Mouse (Mus musculus) hindlimb bud, embryonic 11.5 days (tissue): ENCODE results near the gene Grb2.

ENCODE experiments used
- DNase-seq: peaks from one replicate; pipeline ENCODE4 v3.0.0-alpha.2; 2012; ENCODE audit warnings: low read depth, low spot score; ENCODE audit errors: extremely low spot score

Grb2 gene

DNA sequence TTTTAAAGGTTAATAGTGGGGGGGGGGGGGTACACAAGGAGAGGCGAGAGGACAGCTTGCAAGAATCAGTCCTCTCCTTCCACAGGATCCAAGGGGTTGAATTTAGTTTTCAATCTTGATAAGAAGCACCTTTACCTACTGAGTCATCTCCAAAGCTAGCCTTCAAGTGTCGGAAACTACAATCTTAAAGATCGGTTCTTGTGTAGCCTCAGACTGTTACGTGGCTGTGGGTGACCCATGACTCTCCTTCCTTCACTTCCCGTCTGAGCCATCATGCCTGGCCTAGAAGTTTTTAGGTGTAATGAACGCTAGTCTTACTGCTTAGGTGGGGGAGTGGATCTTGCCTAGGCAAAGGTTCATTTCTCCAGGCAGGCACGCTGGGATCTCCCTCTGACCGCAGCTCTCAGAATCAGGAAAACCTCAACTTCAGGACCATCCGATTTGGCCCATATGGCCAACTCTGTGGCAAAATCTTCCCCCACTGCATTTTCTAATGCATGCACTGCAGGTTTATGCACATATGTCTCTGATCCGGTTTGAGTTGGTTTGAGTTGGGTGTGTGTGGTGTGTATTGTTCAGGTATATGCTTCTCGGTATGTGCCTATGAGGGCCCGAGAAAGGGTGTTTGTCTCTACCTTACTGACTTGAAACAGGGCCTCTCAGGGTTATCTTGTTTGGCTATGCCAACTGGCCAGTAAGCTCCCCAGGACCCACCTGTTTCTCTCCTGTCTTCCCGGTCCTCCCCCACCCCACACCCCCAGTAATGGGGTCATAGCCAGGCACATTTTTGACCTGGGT is 78.5 kb downstream of the Grb2 start:
- DNase-seq = no peak

DNA sequence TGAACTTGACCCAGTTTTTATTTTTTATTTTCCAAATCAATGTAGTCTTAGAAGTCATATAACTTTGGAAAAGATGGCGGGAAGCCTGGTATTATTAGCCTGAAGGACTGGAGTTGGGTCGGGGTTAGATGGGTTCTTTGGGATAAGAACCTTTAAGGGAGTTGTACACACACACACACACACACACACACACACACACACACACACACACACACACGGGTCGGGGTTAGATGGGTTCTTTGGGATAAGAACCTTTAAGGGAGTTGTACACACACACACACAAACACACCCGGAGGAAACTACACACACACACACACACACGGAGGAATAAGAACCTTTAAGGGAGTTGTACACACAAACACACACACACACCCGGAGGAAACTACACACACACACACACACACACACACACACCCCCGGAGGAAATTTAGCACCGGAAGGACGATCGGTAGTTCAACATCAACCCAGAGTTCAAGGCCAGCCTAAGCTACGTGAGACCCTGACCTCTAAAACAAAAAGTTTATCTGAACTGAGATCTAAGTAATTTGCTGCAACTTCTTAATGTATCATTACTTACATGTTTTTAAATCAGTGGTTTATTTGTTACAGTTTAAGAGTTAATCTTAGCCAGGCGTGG is 79.8 kb downstream of the Grb2 start:
- no peak for DNase-seq

DNA sequence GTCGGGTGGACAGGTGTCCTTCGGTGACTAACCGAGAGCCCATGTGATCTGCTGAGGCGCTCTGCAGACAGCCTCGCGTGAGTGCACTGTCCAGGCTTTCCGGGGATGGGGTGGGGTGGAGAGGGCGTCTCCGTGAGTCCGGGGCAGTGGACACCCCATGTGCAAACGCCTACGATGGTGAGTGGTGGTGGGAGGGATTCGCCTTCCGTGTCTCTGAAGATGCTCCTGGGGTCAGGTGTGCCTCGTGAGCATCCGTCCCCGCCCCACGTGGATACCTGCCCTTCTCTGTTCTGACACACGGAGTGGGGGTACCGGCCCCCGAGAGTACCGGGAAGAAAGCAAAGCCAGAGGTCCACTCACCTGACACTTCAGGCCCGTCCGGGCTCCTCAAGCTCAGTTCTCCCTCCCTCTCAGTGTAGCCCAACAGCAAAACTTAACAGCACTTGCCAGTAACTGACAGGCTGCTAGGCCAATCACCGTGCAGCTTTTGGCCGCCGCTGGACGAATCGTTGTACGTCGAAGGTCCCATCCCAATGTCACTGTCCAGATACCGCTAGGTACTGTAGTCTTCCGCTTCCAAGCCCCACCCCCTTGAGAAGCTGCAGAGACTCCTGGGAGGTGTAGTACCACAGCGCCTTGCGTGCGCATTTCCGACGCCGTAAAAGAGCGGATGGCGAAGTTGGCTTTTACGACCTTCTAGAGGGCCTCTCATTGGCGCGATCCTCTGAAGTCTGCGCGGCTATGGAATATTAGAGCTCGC is 80.5 kb downstream of the Grb2 start, which contains the start of gene Slc25a19:
TSS of gene Slc25a19 (minus strand) at position 591 of the 760 bp plus-strand sequence.
- peak; percentile 97 for DNase-seq

DNA sequence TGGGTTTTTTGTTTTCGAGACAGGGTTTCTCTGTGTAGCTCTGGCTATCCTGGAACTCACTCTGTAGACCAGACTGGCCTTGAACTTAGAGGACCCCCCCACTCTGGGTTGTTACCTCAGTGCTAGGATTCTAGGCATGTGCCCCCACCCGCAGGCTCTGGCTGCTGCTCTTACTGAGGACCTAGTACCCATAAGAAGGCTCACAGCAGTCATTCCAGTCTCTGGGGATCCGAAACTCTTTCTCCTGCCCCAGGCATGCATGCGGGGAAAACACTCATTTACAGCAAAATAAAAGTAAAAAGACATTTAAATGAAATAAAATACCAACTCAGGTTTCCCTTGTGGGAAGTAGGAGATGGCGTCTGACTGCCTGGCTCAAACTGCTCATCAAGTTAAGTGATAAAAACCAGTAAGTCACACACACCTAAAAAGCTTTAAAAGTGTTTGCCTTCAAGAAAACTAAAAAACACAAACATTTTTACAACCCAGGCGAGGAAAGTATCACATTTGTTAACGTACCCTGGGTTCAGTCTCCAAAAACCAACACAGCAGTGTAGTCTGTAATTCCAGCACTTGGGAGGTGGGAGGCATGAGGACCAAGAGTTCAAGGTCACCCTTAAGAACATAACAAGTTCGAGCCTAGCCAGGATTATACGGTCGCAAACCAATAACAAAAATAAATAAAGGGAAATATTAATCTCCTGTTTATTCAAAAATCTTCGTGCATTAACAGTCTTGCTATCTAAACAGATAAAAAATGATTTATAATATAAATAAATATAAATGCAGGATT is 81.4 kb downstream of the Grb2 start:
- DNase-seq = no peak

DNA sequence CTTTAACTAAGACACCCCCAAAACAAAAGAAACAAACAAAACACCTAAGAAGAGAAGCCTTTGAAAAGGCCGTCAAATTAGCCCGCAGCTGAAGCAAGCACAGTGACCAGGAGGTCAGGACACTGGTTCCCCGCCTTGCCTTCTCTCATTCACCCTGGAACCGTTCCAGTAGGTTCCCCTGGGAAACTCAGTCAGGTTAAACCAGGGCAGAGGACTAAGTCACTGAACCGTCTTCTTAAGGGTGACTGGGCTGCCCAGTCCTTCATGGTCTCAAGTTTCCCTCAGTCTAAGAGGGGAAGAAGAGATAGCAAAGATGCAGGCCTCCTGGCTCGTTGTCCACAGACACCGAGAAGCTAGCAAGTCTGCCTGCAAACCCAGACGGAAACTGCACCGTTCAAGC is 82.5 kb downstream of the Grb2 start:
- DNase-seq = no peak

DNA sequence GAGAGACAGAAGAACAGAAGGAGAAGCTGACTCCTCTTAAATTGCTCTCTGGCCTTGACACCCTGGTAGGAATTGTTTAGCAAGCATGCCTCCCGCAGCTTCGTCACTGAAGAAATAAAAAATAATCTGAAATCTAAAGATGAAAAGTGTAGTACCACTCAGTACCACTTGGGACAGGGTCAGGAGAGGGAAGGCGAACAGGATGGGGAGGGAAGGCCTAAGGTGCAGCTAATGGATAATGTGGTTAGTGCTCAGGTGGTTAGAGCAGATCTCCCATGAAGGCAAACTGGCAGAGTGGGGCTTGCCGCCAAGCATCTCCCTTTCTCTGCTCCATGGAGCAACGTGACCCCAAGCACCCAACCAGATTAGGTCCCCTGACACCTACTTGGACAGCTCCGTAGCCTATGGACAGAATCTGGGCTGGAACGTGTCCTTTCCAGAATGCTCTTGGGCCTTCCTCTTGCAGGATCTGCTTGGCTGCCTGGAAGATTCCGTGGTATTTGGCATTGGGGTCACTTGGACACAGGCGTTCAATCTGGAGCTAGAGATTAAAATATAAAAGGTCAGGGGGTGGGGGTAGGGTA is 84.8 kb downstream of the Grb2 start:
- DNase-seq = no peak

DNA sequence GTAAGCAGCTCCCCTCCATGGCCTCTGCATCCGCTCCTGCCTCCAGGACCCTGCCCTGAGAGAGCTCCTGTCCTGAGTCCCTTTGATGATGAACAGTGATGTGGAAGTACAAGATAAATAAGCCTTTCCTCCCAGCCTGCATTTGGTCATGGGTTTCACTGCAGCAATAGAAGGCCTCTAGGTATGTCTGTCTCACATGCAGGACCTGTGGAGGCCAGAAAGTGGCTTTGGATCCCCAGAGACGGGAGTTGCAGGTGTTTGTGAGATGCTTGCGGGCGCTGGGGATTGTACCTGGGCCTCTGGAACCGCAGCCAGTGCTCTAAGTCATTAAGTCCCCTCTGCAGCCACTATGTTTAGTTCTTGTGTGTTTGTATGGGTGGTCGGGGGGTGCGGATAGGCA is 88.4 kb downstream of the Grb2 start:
- no peak for DNase-seq

DNA sequence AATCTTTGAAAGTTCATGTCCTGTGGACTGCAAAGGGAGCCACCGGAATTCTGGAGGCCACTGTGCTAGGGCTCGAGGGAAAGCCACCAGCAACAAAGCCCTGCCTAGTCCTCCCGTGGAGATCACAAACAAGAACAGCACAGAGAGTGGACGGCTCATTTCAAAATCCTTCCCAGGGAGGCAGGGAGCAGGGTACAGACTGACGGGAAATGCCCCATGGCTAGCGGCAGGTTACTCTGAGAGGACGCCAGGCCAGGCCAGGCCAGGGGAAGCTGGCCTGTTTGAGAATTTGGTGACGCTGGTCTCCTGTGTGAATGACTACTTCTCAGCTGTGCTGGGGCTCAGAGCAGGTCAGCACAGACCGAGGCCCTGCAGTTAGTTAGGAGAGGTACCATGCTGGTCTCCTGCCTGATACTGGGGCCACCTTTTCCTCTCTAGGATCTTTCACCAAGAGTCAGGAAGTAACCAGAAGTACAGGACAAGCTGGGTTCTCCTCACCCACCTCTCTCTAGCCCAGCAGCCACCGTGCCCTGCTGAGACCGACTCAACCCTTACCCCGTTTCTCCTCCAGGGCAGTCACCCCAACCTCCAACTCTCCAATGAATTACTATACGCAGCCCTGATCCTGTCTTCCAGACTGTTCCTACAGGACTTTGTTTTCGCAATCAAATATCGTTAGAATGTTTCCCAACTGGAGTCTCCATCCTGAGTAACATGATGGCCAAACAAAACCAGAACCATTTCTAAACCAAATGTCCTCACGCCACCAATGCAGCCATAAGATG is 89.5 kb downstream of the Grb2 start:
- DNase-seq = no peak

DNA sequence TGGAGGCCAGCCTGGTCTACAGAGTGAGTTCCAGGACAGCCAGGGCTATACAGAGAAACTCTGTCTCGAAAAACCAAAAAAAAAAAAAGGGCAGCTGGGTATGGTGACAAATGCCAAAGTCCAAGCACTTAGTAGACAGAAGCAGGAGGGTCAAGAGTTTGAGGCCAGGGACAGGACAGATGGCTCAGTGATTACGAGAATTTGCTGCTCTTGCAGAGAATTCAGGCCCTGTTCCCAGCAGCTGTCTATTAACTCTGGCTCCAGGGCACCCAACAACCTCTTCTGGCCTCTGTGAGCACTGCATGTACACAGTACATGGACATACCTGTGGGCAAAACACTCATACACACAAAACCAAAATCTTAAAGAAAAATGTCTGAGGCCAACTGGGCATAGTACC is 90.4 kb downstream of the Grb2 start:
- no peak for DNase-seq

DNA sequence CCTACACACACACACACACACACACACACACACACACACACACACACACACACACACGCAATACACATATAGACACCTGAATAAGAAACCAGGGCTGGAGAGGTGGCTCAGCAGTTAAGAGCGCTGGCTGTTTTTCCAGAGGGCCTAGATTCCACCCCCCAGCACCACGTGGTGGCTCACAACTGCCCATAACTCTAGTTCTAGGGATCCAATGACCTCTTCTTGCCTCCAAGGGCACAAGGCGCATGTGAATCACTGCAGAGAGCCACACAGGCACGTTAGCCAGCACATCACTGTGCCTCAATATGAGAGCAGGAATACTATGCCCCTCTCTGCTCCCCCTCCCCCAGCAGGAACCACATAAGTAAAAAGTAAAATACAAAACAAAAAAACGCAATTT is 91.5 kb downstream of the Grb2 start:
- DNase-seq = no peak

DNA sequence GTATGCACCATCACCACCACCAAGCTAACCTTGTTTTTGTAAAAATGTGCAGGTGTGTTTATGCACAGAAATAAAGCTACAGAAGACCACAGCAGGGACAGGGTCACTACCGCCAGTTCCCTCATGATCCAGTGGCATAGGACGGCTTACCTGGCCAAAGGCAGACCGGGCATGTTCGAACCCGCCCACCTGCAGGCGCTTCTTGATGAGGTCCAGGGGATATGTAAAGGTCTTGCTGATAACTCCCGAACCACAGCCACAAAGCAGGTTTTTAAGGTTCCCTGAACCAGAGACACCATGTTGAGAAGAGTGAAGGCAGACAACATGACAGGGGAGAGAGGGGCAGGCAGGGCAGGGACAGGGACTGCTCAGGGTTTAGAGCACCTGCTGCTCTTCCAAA is 92.0 kb downstream of the Grb2 start:
- no peak for DNase-seq

DNA sequence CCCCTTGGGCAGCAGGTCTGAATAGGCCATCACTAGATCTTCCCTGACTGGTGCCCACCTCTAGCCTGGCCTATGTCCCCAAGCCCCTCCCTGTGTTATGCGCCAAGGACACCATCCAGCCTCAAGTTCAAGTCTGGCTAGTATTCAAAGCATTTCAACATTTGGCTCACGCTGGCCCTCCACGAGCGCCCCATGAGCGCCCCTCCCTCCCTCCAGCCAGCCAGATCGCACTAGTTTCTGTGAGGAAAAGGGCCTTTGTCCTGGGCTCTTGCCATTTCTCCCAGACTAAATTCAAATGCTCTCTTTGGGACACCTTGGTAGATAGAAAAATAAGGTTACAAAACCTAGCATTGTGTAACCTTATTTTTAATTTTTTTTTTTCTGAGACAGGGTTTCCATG is 92.5 kb downstream of the Grb2 start:
- DNase-seq = no peak

DNA sequence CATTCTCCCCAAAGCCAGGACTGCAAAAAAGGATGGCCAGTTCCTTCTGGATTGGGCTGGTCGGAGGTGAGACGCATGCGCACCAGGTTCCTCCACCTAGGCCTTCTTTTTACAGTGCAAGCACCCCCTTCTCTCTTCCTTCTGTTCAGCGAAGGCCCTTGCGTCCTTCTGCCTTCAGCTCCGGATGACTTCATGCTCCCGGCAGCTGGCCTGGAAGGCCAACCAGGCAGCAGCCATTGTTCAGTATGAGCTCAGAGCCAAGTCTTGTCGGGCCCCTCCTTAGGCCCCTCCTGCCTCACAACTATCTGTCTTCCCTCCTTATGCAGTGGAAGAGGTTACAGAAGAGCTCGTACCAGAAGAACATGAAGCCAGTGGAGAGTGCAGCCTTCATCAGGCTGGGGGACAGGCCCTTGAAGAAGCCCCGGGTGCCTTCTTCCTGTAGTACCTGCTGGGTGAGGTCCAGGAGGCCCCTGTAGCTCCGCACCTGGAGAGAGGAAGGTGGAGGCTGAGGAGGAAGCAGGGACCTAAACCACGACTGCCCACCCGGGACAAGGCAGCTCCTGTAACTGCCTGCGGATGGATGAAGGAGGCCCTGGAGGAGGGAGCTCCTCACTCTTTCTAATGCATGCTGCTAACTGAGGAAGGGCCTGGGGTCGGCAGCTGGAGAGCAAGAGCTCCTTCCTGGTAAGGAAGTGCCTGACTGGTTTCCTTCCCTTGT is 93.1 kb downstream of the Grb2 start:
- DNase-seq = no peak

DNA sequence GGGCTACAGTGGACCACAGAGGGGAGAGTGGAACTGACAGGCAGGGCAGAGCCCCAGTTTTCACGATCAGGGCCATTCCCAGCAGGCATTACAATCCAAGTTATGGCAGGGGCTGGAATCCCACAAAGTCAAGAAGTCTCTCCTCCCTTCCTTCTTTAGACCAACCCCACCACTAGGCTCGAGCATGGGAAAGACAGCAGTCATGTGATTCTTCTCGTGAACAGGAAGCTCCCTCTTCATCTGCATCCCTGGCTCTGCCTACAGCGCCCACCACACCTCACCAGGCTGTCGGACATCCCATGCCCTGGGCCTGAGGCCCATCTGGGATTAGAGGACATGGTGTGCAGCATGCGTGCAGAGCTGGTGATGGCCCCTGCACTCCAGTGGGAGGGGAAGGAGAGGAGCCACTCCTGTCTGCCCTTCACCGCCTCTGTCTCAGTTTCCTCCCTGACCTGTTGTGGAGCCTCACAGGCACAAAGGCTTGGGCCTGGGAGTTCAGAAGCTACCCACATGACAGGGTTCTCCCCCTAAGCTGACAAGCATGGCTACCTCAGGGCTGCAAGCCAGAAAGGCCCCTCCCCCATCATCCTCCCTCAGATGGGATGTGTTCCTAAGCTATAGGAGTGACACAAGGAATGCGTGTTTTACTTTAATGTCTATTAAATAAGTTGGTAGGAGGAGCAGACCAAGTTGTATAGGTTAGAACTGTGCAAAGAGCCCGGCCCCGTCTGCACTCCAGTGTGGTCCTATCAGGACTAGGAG is 93.9 kb downstream of the Grb2 start:
- no peak for DNase-seq

DNA sequence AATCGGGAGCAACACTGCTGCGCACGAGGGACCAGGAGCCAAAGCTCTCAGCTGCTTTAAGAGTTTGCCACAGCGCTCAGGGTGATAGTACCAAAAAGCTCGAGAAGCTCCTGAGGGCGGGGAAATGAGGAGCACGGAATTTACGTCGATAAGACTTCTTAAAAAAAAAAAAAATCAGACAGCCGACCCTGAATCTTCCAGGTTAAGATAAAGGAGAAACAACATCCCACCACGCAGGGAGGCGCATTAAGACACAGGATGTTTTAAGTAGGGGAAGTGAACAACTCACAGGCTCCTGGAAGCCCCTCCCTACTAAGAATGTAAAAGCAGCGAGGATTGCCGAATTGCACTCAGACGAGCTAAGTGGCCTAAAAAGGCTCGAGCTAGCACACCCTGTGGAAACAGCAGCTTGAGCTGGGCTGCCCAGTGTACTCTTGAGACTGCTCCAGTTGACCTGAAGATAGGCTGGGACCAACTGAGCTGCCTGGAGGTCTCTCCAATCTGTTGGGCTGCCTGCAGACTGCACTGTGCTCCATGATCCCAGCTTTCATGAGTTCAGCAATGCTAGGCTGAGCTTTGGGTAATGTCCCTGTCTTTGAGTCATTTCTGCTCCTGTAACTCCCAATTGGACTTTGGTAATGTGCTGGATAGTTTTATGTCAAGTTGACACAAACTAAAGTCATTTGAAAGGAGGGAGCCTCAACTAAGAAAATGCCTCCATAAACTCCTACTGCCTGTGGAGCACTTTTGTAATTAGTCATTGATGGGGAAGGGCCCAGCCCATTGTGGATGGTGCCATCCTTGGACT is 95.1 kb downstream of the Grb2 start:
- no peak for DNase-seq

DNA sequence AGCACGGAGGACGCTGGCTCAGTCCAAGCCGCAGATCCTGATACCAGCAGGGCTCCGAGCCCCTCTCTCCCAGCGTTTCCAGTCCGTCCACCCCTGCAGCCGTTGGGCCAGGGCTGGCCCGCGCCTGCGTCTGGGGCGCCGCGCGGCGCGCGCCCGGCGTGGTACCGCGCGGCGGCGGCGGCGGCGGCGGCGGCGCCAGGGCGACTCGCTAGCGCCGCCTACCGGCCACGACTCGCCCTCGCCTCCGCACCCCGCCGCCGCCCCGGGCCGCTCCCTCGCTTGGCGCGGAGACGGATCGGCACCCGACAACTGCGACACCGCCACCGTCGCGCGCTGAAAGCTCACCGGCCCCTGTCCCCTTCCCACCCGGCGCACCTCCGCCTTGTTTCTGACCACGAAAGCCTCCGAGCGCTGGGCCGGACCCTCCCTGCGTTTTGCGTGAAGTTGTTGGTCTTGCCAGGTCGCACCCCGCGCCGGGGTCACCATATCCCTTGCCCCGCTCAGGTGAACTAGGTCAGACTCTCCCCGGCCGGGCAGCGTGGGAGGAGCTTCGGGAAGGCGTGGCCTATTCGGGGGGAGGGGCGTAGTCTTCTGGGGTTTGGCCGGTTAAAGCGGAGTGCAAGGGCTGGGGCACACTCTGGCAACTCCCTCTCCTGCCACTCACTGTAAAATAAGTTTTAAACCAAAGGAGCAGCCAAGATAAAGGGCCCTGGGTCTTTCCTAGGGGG is 95.8 kb downstream of the Grb2 start, which contains the start of gene Mif4gd:
TSS of gene Mif4gd (minus strand) at position 560 of the 728 bp plus-strand sequence.
- peak; percentile 49 for DNase-seq

DNA sequence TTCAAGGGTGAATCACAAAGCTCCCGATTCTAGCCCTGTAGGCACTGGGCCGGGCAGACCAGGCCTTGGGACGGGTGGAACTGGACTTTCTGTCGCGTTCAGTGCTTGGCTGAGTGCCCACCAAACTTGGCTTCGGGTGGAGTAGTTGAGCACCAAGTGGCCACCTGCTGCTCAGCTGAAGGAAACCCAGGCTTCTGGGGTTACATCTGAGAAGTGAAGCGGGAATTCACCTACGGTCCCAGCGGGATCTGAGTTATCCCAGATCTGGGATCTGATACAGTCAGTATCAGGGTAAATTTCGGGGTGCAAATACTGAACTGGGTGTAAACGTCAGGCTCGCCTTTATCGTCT is 96.4 kb downstream of the Grb2 start:
- DNase-seq = no peak
